Mouse (Mus musculus) 416B (cell line): ENCODE results near the gene Necap2.

Source experiments
- DNase-seq: peaks from one replicate; pipeline ENCODE4 v3.0.0; 2011; ENCODE audit warnings: low read depth

The Necap2 gene

GRCm38 (mm10) chr4:141073661-141074060 lies 4.5 kb downstream of the Necap2 start:
- peak; percentile 47 for DNase-seq

- DNase-seq = no peak
Observed at GRCm38 (mm10) chr4:141072502-141072901, 5.7 kb downstream of the Necap2 start.

GRCm38 (mm10) chr4:141069731-141070130 lies 8.4 kb downstream of the Necap2 start:
- DNase-seq = peak; percentile 56

- DNase-seq = no peak
Observed at GRCm38 (mm10) chr4:141068655-141069054, 9.5 kb downstream of the Necap2 start.

GRCm38 (mm10) chr4:141067516-141068046 lies 10.6 kb downstream of the Necap2 start:
- DNase-seq = no peak

GRCm38 (mm10) chr4:141066709-141067515 lies 11.2 kb downstream of the Necap2 start:
- DNase-seq = no peak

GRCm38 (mm10) chr4:141065123-141065522 lies 13.0 kb downstream of the Necap2 start:
- DNase-seq = peak; percentile 90

- no peak for DNase-seq
Observed at GRCm38 (mm10) chr4:141064104-141064659, 14.0 kb downstream of the Necap2 start.

- DNase-seq = peak; percentile 99
Observed at GRCm38 (mm10) chr4:141060426-141061301, 17.5 kb downstream of the Necap2 start, which contains the start of gene Crocc. Gene Crocc (minus strand): TSS chr4:141060550.

GRCm38 (mm10) chr4:141059616-141060425 lies 18.3 kb downstream of the Necap2 start:
- DNase-seq = no peak

GRCm38 (mm10) chr4:141058835-141059234 lies 19.3 kb downstream of the Necap2 start:
- DNase-seq = no peak

- DNase-seq = no peak
Observed at GRCm38 (mm10) chr4:141056970-141057369, 21.2 kb downstream of the Necap2 start.

- no peak for DNase-seq
Observed at GRCm38 (mm10) chr4:141053568-141054161, 24.5 kb downstream of the Necap2 start.

GRCm38 (mm10) chr4:141053138-141053537 lies 25.0 kb downstream of the Necap2 start:
- no peak for DNase-seq

GRCm38 (mm10) chr4:141052442-141052841 lies 25.7 kb downstream of the Necap2 start:
- no peak for DNase-seq

GRCm38 (mm10) chr4:141049476-141049835 lies 28.7 kb downstream of the Necap2 start:
- no peak for DNase-seq

- no peak for DNase-seq
Observed at GRCm38 (mm10) chr4:141048810-141049475, 29.2 kb downstream of the Necap2 start.

- DNase-seq = peak; percentile 55
Observed at GRCm38 (mm10) chr4:141044816-141045215, 33.3 kb downstream of the Necap2 start.

GRCm38 (mm10) chr4:141041117-141041516 lies 37.0 kb downstream of the Necap2 start:
- no peak for DNase-seq
